Mouse (Mus musculus): ENCODE results near the gene Arhgap35.

Arhgap35 gene

DNA sequence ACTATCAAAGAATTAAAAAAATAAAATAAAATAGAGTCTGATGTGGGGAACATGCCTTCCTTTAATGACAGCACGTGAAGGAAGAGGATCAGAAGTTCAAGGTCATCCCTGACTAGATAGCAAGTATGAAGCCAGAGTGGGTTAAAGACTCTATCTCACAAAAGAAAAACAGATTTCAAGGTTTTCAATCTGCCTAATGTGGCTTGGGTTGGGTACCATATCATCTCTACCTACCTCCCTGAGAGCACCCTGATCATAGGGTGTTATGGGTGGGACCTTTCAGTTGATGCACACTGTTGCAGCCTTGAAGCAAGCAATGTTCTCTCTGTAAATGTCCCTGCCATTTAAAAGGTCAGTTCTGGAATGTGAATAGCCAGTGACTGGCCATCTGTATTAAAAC, 63.2 kb downstream of the Arhgap35 start:
- in situ Hi-C loops (cut with MboI; ENCODE audit: low pct_unique_long_range_greater_than_20kb in 1 of 2, low sequenced_read_pairs in 2 of 2, unreplicated experiment in 1 of 2), result no loop called here

- in situ Hi-C loops (cut with MboI; ENCODE audit: low pct_unique_long_range_greater_than_20kb in 1 of 2, low sequenced_read_pairs in 2 of 2, unreplicated experiment in 1 of 2), result no loop called here
These were observed 65.5 kb downstream of the Arhgap35 start for GRCm38 (mm10) chr7:16549299-16549698.

DNA sequence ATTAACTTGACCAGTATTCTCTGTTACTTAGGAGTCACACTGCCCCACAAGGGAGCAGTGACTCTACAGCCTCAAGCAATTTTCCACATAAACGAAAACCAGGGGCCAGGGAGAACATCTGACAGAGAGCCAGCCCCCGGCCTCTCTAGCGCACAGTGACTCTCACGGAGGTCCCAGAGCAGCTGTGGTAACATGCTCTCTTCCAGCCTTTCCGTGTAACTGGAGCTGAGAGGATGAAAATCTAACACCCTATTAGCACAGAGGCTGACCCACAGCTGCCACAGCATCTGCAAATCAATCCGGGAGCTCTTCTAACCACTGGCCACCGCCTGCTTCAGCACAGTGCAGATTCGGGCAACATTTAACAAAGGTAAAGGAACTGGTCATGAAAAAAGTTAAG, 70.0 kb downstream of the Arhgap35 start:
- in situ Hi-C loops (cut with MboI; ENCODE audit: low pct_unique_long_range_greater_than_20kb in 1 of 2, low sequenced_read_pairs in 2 of 2, unreplicated experiment in 1 of 2), result no loop called here

DNA sequence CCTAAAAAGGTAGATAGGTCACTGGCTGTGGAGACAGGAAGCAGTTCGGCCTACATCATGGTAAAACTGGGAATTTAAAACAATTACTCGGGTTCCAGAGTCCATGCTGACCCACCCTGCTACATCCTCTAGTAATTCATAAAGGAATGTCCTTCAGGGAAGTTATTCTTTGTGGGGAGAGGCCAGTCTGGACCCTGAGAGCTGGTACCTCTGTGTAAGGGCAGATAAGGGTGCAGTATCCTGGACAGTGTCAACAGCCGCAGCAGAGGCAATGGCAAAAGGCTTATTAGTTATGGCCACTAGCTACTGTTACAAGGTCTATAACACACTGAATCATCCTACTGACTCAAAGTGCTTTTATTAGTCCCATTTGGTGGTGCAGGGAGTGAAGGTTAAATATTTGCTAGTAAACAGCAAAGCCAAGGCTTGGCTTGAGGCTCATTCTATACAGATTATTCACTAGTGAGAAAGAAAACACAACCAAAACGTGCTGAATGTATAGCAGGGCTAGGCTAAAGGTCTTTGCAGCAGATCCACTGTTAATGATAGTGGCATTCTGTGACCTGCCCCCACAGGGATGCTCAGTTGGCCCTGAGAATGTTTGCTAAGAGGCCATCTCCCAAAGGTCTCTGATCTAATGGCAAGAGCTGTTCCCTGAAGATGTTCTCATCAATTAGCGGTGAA, 77.4 kb downstream of the Arhgap35 start:
- in situ Hi-C loops (cut with MboI; ENCODE audit: low pct_unique_long_range_greater_than_20kb in 1 of 2, low sequenced_read_pairs in 2 of 2, unreplicated experiment in 1 of 2), result no loop called here

DNA sequence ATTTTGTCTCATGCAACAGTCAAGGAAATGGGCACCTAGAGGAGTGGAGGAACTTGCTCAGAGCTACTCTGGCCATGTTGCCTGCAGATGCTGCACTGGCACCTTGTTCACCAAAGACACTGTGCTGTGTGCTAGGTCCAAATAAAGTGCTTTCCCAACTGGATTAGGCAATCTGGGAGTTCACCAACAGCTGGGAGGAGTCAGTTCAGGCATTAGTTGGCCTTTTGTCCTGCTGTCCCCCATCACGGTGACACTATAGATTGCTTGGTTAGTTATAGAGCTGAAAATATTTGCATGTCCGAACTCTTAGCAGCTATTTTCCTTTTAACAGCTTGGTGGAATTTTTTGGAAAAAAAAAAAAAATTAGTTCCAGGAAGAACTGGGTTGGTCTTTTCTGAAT, 88.8 kb downstream of the Arhgap35 start:
- in situ Hi-C loops (cut with MboI; ENCODE audit: low pct_unique_long_range_greater_than_20kb in 1 of 2, low sequenced_read_pairs in 2 of 2, unreplicated experiment in 1 of 2), result no loop called here

- in situ Hi-C loops (cut with MboI; ENCODE audit: low pct_unique_long_range_greater_than_20kb in 1 of 2, low sequenced_read_pairs in 2 of 2, unreplicated experiment in 1 of 2), result no loop called here
These were observed 89.3 kb downstream of the Arhgap35 start for GRCm38 (mm10) chr7:16525448-16525847.

DNA sequence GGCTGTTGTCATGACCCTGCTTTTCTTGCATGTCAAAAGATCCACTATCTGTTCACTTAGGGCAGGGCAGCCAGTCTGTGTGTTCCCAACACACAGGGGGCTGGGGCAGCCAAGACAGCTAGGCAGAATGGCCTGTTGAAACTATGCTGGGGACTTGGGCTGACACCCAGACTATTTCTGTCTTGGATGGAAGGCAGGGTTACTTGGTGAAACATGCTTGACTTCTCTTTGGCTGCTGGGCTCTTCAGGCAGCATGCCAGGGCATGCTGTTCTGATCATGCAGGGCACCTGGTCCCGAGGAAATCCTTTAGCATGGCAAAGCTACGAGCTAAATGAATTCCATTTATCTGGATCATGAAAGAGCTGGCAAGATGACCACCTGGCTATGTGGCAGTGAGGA, 90.5 kb downstream of the Arhgap35 start:
- in situ Hi-C loops (cut with MboI; ENCODE audit: low pct_unique_long_range_greater_than_20kb in 1 of 2, low sequenced_read_pairs in 2 of 2, unreplicated experiment in 1 of 2), result no loop called here

DNA sequence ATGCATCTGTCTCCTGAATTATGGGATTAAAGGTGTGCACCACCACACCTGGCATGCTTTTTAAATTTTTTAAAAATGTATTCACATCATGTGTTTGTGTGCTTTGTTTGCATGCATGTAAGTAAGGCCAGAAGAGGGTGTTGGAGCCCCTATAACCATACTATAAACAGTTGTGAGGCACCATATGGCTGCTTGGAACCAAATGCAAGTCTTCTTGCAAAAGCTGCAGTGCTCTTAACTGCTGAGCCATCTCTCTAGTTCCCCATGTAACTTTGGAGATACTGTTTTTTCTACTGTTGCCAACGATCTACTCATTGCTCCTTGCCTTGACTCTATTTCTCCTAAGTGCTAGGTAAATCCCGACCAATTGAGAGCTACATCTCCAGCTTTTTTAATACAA, 95.5 kb downstream of the Arhgap35 start:
- in situ Hi-C loops (cut with MboI; ENCODE audit: low pct_unique_long_range_greater_than_20kb in 1 of 2, low sequenced_read_pairs in 2 of 2, unreplicated experiment in 1 of 2), result no loop called here

DNA sequence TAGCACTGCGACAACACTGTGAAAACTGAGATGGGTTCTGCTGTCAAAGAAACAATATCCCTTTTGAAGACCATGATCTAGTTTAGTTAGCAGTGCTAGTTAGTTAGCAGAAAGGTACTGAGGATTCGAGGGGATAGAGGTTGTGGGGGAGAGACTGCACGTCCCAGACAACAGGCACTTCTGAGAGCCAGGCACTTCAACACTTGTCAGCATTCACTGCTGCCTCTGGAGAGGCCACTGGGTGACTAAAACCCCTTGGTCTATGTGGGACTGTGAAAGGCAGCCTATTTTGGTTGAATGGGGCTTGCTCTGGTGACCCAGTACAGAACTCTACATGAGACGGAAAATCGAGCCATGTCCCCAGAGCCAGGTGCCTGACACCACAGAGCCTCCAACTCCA, 97.6 kb downstream of the Arhgap35 start:
- in situ Hi-C loops (cut with MboI; ENCODE audit: low pct_unique_long_range_greater_than_20kb in 1 of 2, low sequenced_read_pairs in 2 of 2, unreplicated experiment in 1 of 2), result no loop called here

DNA sequence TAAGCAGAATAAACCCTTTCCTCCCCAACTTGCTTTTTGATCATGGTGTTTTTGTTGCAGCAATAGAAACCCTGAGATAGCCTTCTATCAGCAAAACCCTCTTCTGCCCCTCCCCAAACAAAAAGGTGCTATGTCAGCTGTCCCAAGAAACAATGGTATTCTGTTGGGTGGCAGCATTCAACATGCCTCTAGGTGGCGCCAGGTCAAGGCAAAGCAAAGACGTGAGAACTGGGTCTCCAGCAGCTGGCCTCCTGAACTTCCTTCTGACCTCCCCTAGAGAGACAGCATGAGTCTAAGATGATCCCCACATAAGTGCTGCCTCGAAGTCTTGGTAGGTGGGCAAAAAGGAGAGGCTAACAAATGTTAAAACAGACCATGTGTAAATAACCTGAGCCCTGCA, 107.5 kb downstream of the Arhgap35 start:
- in situ Hi-C loops (cut with MboI; ENCODE audit: low pct_unique_long_range_greater_than_20kb in 1 of 2, low sequenced_read_pairs in 2 of 2, unreplicated experiment in 1 of 2), result no loop called here

DNA sequence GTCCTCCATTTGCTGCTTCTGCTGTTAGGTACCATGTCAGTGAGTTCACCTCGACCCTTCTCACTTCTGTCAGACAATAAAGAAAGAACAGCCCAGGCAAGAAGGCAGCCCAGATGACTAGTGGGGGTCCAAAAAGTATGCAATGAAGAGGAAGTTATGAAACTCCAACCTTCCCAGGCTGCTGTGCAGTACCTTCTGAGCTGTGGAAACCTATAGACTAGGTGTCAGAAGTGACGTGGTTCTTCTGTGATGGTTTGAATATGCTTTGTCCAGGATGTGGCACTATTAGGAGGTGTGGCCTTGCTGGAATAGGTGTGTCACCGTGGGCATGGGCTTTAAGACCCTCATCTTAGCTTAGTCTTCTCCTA, 109.6 kb downstream of the Arhgap35 start:
- in situ Hi-C loops (cut with MboI; ENCODE audit: low pct_unique_long_range_greater_than_20kb in 1 of 2, low sequenced_read_pairs in 2 of 2, unreplicated experiment in 1 of 2), result no loop called here

GRCm38 (mm10) chr7:16504573-16505225, 110.1 kb downstream of the Arhgap35 start:
- in situ Hi-C loops (cut with MboI; ENCODE audit: low pct_unique_long_range_greater_than_20kb in 1 of 2, low sequenced_read_pairs in 2 of 2, unreplicated experiment in 1 of 2), result no loop called here

GRCm38 (mm10) chr7:16501571-16501970, 113.2 kb downstream of the Arhgap35 start:
- in situ Hi-C loops (cut with MboI; ENCODE audit: low pct_unique_long_range_greater_than_20kb in 1 of 2, low sequenced_read_pairs in 2 of 2, unreplicated experiment in 1 of 2), result no loop called here

DNA sequence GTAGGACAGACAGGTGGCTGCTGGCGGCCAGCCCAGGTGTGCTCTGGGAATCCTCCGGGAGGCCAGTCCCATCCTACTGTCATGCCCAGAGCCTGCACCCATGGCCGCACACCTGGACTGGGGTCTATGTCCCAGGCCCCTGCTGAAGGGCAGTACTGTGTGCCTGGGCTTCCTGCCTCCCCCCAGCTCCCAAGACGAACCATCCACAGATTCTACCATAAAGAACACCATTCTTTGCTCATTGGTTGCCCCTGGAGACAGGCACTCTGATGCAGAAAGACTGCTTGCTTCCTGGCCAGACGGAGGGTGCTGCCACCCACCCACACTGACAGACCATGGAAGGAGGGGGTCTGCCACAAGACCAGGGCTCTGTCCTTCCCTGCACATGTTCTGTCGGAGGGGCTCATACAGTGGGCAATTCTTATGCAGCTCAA, 115.1 kb downstream of the Arhgap35 start:
- in situ Hi-C loops (cut with MboI; ENCODE audit: low pct_unique_long_range_greater_than_20kb in 1 of 2, low sequenced_read_pairs in 2 of 2, unreplicated experiment in 1 of 2), result no loop called here

DNA sequence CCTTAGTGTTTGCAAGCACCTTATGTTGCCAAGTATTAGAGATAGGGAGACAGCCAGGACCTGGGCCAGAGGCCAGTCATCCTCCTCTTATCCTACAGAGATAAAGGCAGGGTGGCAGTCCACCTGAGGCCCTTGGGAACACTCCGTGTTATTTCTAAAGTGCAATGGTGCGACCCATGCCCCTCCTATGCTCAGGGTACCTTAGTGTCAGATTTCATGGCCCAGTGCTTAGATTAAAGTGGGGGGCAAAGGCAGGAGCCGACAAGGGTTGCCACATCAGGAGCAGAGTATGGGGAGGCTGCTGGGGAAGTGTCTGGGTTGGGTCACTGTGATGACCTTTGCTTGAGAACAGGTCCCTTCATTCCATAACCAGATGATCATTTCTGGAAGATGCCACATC, 118.5 kb downstream of the Arhgap35 start:
- in situ Hi-C loops (cut with MboI; ENCODE audit: low pct_unique_long_range_greater_than_20kb in 1 of 2, low sequenced_read_pairs in 2 of 2, unreplicated experiment in 1 of 2), result no loop called here

DNA sequence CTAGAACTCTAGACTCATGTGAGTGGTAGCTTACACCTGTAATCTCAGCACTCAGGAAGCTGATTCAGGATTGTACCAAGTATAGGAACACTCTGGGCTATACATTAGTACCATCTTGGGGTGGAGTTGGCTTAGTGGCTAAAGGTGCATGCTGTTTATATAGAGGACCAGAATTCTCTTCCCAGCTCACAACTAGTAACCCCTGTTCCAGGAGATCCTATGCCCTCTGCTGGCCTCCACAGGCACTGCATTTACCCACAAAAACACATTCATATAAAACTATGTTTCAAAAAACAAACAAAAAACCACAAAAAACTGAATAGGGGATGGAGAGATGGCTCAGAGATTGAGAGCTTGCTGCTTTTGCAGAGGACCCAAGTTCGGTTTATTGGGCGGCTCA, 121.4 kb downstream of the Arhgap35 start:
- in situ Hi-C loops (cut with MboI; ENCODE audit: low pct_unique_long_range_greater_than_20kb in 1 of 2, low sequenced_read_pairs in 2 of 2, unreplicated experiment in 1 of 2), result no loop called here

- in situ Hi-C loops (cut with MboI; ENCODE audit: low pct_unique_long_range_greater_than_20kb in 1 of 2, low sequenced_read_pairs in 2 of 2, unreplicated experiment in 1 of 2), result no loop called here
These were observed 122.6 kb downstream of the Arhgap35 start for GRCm38 (mm10) chr7:16492211-16492610.

DNA sequence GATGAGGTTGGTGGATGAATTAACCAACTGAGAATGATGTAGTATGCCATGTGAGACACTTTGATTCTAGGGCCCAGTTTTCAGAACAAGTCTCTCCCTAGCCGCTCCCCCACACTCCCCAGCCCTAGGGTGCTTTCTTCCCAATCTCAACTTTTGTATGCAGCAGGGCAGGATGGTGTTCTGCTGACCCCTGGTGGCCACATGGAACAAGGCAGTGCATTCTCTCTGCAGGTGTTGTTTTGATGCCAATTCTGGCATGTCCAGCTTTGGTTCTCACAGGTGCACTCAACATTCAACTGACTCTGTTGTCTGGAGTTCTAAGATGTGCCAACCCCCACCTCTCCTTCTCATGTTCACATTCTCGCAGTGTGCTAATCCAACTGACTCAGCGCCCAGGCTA, 123.0 kb downstream of the Arhgap35 start:
- in situ Hi-C loops (cut with MboI; ENCODE audit: low pct_unique_long_range_greater_than_20kb in 1 of 2, low sequenced_read_pairs in 2 of 2, unreplicated experiment in 1 of 2), result no loop called here

GRCm38 (mm10) chr7:16489948-16490347, 124.8 kb downstream of the Arhgap35 start:
- in situ Hi-C loops (cut with MboI; ENCODE audit: low pct_unique_long_range_greater_than_20kb in 1 of 2, low sequenced_read_pairs in 2 of 2, unreplicated experiment in 1 of 2), result no loop called here

DNA sequence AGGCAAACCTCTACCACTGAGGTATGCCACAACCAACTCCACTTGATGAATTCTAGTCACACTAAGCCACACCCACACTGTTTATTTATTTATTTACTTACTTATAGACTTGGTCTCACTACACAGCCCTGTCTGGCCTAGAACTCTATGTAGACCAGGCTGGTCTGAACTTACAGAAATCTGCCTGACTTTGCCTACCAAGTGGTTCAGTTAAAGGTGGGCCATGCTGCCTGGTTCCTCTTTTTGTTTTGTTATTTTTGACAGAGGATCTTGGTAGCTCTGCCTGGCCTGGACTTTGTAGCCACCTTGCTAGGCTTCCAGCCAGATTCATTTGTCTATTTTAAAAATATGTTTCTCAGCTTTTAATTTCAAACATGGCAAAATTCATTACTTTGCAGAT, 126.0 kb downstream of the Arhgap35 start:
- in situ Hi-C loops (cut with MboI; ENCODE audit: low pct_unique_long_range_greater_than_20kb in 1 of 2, low sequenced_read_pairs in 2 of 2, unreplicated experiment in 1 of 2), result no loop called here

Measured in mouse embryonic stem cell (cell line).